Mouse (Mus musculus): Measurements from ENCODE around the gene Mpped2.

- TF ChIP-seq POLR2A (IDR thresholded peaks at IDR 0.05; ENCODE audit: insufficient read length, low read depth) (no peak), E2F4 (IDR thresholded peaks at IDR 0.05; ENCODE audit: insufficient read depth) (no peak), POLR2AphosphoS2 (IDR thresholded peaks at IDR 0.05; ENCODE audit: insufficient read length, low read depth) (no peak), USF1 (IDR thresholded peaks at IDR 0.05; ENCODE audit: low read depth) (no peak), CEBPB (IDR thresholded peaks at IDR 0.05; ENCODE audit: insufficient read depth, poor library complexity, severe bottlenecking) (no peak), TCF3 (IDR thresholded peaks at IDR 0.05; ENCODE audit: insufficient read length, low read depth) (no peak), MAX (IDR thresholded peaks at IDR 0.05; ENCODE audit: low read depth) (no peak), MYOG (IDR thresholded peaks at IDR 0.05; ENCODE audit: control insufficient read depth in 1 of 3, insufficient read depth in 1 of 3, insufficient read length in 2 of 3, low read depth in 2 of 3) (no peak), MYOD1 (IDR thresholded peaks at IDR 0.05; ENCODE audit: control insufficient read depth in 1 of 3, insufficient read length in 2 of 3, low read depth in 2 of 3) (no peak)
These were observed 133.7 kb downstream of the Mpped2 start for GRCm38 (mm10) chr2:106826806-106827205.

Measured in myocyte (in vitro differentiated cells).